Mouse (Mus musculus) spleen, adult 2 months (tissue): ENCODE measurements around the gene Pnkd. TPM values are rescaled to one million over a fixed set of nuclear protein-coding genes. Genes with fewer than 3 reads are reported as not detected.

Experiments
- DNase-seq, 2 experiments: peaks; one replicate each; pipeline versions ENCODE4 v3.0.0 to v3.0.0-alpha.2; 2012 to 2021; ENCODE audit warnings: low spot score in 2 of 2, low read depth in 1 of 2
- H3K27ac ChIP-seq: fragments of 200-500 bp; 2 replicates; pipeline ENCODE4 v1.5.1; 2012; ENCODE audit warnings: low read length, inconsistent platforms; ENCODE audit not compliant: insufficient read depth
- H3K27me3 ChIP-seq: fragments of 200-500 bp; 2 replicates; pipeline ENCODE4 v1.6.1; 2012; ENCODE audit warnings: mild to moderate bottlenecking, moderate library complexity, low read length, inconsistent platforms; ENCODE audit not compliant: control insufficient read depth, insufficient read depth
- H3K36me3 ChIP-seq: fragments of 200-500 bp; 2 replicates; pipeline ENCODE4 v1.6.1; 2012; ENCODE audit warnings: mild to moderate bottlenecking, low read length, inconsistent platforms; ENCODE audit not compliant: control insufficient read depth, insufficient read depth
- H3K4me1 ChIP-seq: fragments of 200-500 bp; 2 replicates; pipeline ENCODE4 v1.6.1; 2011; ENCODE audit warnings: inconsistent platforms; ENCODE audit not compliant: control insufficient read depth, insufficient read depth, insufficient read length
- H3K4me3 ChIP-seq: fragments of 200-500 bp; 2 replicates; pipeline ENCODE4 v1.5.1; 2011; ENCODE audit warnings: mild to moderate bottlenecking, inconsistent platforms; ENCODE audit not compliant: insufficient read depth, insufficient read length; ENCODE audit errors: extremely low read depth
- CTCF ChIP-seq: fragments of 200-500 bp; IDR thresholded peaks from 2 replicates; pipeline ENCODE4 v1.5.1; 2011; ENCODE audit warnings: mild to moderate bottlenecking, inconsistent platforms; ENCODE audit not compliant: insufficient read depth, insufficient read length, insufficient replicate concordance; ENCODE audit errors: extremely low read depth
- POLR2A ChIP-seq: fragments of 200-500 bp; IDR thresholded peaks from 2 replicates; pipeline ENCODE4 v1.6.1; 2011; ENCODE audit warnings: low read depth, low read length, inconsistent platforms
- WGBS: fragments of 180-500 bp; shearing (Covaris S2); methylation state at CpG from one replicate; pipeline ENCODE4 v1.1.7; 2018; 5-methylcytosine and 5-hydroxymethylcytosine counted together
- polyA plus RNA-seq: library from polyadenylated mRNA; depleted of rRNA; stranded (reverse); fragments of >200 nt; gene quantifications from 2 replicates; pipeline ENCODE4 v1.2.3, GENCODE M21; 2012

Pnkd gene
- polyA plus RNA-seq, 1 experiment = 33.8 TPM

- no peaks in the 10 kb centered on the region for H3K36me3 ChIP-seq
- TF ChIP-seq POLR2A (no peak), CTCF (no peak)
- no peak for DNase-seq
- 21% methylated on average over 34 of the region's 34 CpGs for WGBS
- H3K4me3 ChIP-seq = peak overlapping the region; percentile 14; the same call in 1 of the 2 replicates
- no peaks in the 10 kb centered on the region for H3K27me3 ChIP-seq
- 0 out of 2 replicates have a peak overlapping the region, but pooled peaks have one; percentile 11 for H3K27ac ChIP-seq
- H3K4me1 ChIP-seq = peaks cover 6% of the 10 kb centered on the region; the same call in 1 of the 2 replicates
Observed at GRCm38 (mm10) chr1:74367886-74368645, 83.3 kb downstream of the Pnkd start.

GRCm38 (mm10) chr1:74370040-74370439 lies 85.3 kb downstream of the Pnkd start:
- 31% methylated on average over 4 of the region's 4 CpGs for WGBS

GRCm38 (mm10) chr1:74373372-74373771 lies 88.6 kb downstream of the Pnkd start:
- H3K36me3 ChIP-seq = no peaks in the 10 kb centered on the region
- no peak overlapping the region for H3K4me3 ChIP-seq
- TF ChIP-seq POLR2A (no peak), CTCF (no peak)
- H3K27me3 ChIP-seq = no peaks in the 10 kb centered on the region
- 13% methylated on average over 4 of the region's 4 CpGs for WGBS
- DNase-seq = no peak
- H3K4me1 ChIP-seq = peaks cover under 1% of the 10 kb centered on the region
- H3K27ac ChIP-seq = no peak overlapping the region

More at GRCm38 (mm10) chr1:74370040-74370439, 85.3 kb downstream of the Pnkd start:
- H3K27me3 ChIP-seq = no peaks in the 10 kb centered on the region
- H3K36me3 ChIP-seq = no peaks in the 10 kb centered on the region
- no peak overlapping the region for H3K27ac ChIP-seq
- DNase-seq = no peak
- no peak overlapping the region for H3K4me3 ChIP-seq
- no peak for TF ChIP-seq POLR2A
- no peak for TF ChIP-seq CTCF
- peaks cover 6% of the 10 kb centered on the region for H3K4me1 ChIP-seq

GRCm38 (mm10) chr1:74374980-74375379 lies 90.2 kb downstream of the Pnkd start, which contains the start of gene Slc11a1:
TSS of gene Slc11a1 (plus strand) at chr1:74375195.
- WGBS = 76% methylated on average over 8 of the region's 8 CpGs
- Histone ChIP-seq H3K36me3 (no peaks in the 10 kb centered on the region), H3K27ac (peak within 1 kb of the TSS; percentile 69)

GRCm38 (mm10) chr1:74375561-74375960 lies 90.8 kb downstream of the Pnkd start:
- Histone ChIP-seq H3K36me3 (no peaks in the 10 kb centered on the region), H3K27ac (peak overlapping the region; percentile 59; the same call in 1 of the 2 replicates), H3K4me1 (no peaks in the 10 kb centered on the region; the same call in 1 of the 2 replicates), H3K4me3 (peak overlapping the region; percentile 1; the same call in 1 of the 2 replicates), H3K27me3 (no peaks in the 10 kb centered on the region)
- WGBS = 83% methylated on average over 10 of the region's 10 CpGs
- no peak for TF ChIP-seq POLR2A
- TF ChIP-seq CTCF = no peak
- DNase-seq = no peak

More at GRCm38 (mm10) chr1:74374980-74375379, 90.2 kb downstream of the Pnkd start, which contains the start of gene Slc11a1:
- H3K27me3 ChIP-seq = no peaks in the 10 kb centered on the region
- H3K4me3 ChIP-seq = peak within 1 kb of the TSS; percentile 30; the same call in 1 of the 2 replicates
- H3K4me1 ChIP-seq = no peaks in the 10 kb centered on the region; the same call in 1 of the 2 replicates
- TF ChIP-seq CTCF (no peak), POLR2A (no peak)
- no peak for DNase-seq

GRCm38 (mm10) chr1:74376396-74376795 lies 91.7 kb downstream of the Pnkd start:
- Histone ChIP-seq H3K27me3 (no peaks in the 10 kb centered on the region), H3K36me3 (no peaks in the 10 kb centered on the region), H3K4me3 (no peak overlapping the region), H3K4me1 (peaks cover 3% of the 10 kb centered on the region; the same call in 1 of the 2 replicates), H3K27ac (0 out of 2 replicates have a peak overlapping the region, but pooled peaks have one; percentile 41)
- DNase-seq = no peak
- TF ChIP-seq POLR2A = no peak
- WGBS = 57% methylated on average over 4 of the region's 4 CpGs
